Mouse (Mus musculus): Measurements from ENCODE around the gene Gfra4. TPM values are rescaled to one million over a fixed set of nuclear protein-coding genes. Genes with fewer than 3 reads are reported as not detected.

Gene Gfra4
- polyA plus RNA-seq, 1 experiment from 2014 or later: 3.8 TPM

Small RNA genes within 50 kb of the gene (microRNA-seq; reads per million reads assigned to microRNA genes)
- gene Mir6973b (ENCODE audit: borderline number of aligned reads): 0.20 reads per million

Other genes starting within 250 kb of the Gfra4 start
- gene 4930402H24Rik, start 136.7 kb downstream of the Gfra4 start, polyA plus RNA-seq (2014; fragmentation: Nextera tagmentation; extraction: Ambion mirVana): 47.8 and 48.6 TPM in 2 replicates
- gene Atrn, start 136.6 kb downstream of the Gfra4 start, polyA plus RNA-seq (2014; fragmentation: Nextera tagmentation; extraction: Ambion mirVana): 6.5 and 8.0 TPM in 2 replicates
- gene Adam33, start 20.7 kb upstream of the Gfra4 start, polyA plus RNA-seq (2014; fragmentation: Nextera tagmentation; extraction: Ambion mirVana): 4.1 and 5.7 TPM in 2 replicates
- gene Siglec1, start 43.7 kb upstream of the Gfra4 start, polyA plus RNA-seq (2014; fragmentation: Nextera tagmentation; extraction: Ambion mirVana): 0.11 and 0.16 TPM in 2 replicates
- gene Hspa12b, start 84.2 kb upstream of the Gfra4 start, polyA plus RNA-seq (2014; fragmentation: Nextera tagmentation; extraction: Ambion mirVana): 5.6 and 6.3 TPM in 2 replicates
- not detected in 2 replicates for gene Gm11037, start 90.4 kb upstream of the Gfra4 start, polyA plus RNA-seq (2014; fragmentation: Nextera tagmentation; extraction: Ambion mirVana)
- 83.0 and 83.4 TPM in 2 replicates for gene 1700037H04Rik, start 117.0 kb upstream of the Gfra4 start, polyA plus RNA-seq (2014; fragmentation: Nextera tagmentation; extraction: Ambion mirVana)
- 4.1 and 4.6 TPM in 2 replicates for gene Cenpb, start 137.0 kb upstream of the Gfra4 start, polyA plus RNA-seq (2014; fragmentation: Nextera tagmentation; extraction: Ambion mirVana)
- 41.1 and 41.8 TPM in 2 replicates for gene Cdc25b, start 143.9 kb upstream of the Gfra4 start, polyA plus RNA-seq (2014; fragmentation: Nextera tagmentation; extraction: Ambion mirVana)
- gene Spef1, start 144.2 kb upstream of the Gfra4 start, polyA plus RNA-seq (2014; fragmentation: Nextera tagmentation; extraction: Ambion mirVana): 1.2 and 1.7 TPM in 2 replicates
- gene Ap5s1, start 164.0 kb upstream of the Gfra4 start, polyA plus RNA-seq (2014; fragmentation: Nextera tagmentation; extraction: Ambion mirVana): 30.3 and 31.2 TPM in 2 replicates
- gene Mavs, start 191.0 kb upstream of the Gfra4 start, polyA plus RNA-seq (2014; fragmentation: Nextera tagmentation; extraction: Ambion mirVana): 15.2 and 18.5 TPM in 2 replicates
- 31.3 and 33.6 TPM in 2 replicates for gene Pank2, start 219.4 kb upstream of the Gfra4 start, polyA plus RNA-seq (2014; fragmentation: Nextera tagmentation; extraction: Ambion mirVana)